Mouse (Mus musculus) effector memory CD4-positive, alpha-beta T cell, adult 7 months (primary cell): Measurements from ENCODE around the gene Adm. TPM values are rescaled to one million over a fixed set of nuclear protein-coding genes. Genes with fewer than 3 reads are reported as not detected.

Source experiments
- polyA plus RNA-seq: library from polyadenylated mRNA; unstranded; fragments of 100-300 nt; shearing (Covaris generic); gene quantifications from one replicate; pipeline ENCODE4 v1.2.1, GENCODE M21; 2017

Gene Adm
- not detected for polyA plus RNA-seq

DNA sequence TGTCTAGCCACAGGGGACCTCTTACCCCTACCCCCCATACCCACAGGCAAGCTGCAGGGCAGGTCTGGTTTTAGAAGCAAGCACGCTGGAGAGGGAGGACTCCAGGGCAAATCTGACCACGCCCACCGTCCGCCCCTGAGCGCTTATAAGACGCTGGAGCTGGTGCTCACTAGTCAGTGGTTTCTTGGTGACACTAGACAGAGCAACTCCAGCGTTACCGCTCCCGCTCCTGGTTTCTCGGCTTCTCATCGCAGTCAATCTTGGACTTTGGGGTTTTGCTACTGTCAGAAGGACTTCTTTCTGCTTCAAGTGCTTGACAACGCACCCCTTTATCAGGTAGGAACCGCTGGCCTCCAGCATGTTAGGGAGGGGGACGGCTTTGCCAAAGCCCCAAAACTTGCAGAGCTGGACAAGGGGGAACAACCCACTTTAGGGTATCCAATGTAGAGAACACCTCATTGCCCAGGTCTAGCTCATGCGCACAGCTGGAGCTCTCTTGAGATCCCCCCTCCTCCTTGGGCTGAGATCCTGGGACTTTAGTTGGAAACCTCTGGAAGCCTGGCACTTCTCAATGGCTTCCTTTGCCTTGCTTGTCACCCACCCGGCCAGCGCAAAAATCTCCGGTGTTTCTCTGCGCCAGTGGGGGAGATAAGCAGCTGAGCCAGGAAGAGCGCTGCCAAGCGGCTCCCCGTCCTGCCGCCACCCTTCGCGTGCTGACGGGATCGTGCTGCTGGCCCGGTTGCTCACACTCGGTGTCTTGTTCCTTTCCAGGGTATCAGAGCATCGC, at the start of gene Adm:
TSS of gene Adm (plus strand) at position 176 of the 787 bp plus-strand sequence.

DNA sequence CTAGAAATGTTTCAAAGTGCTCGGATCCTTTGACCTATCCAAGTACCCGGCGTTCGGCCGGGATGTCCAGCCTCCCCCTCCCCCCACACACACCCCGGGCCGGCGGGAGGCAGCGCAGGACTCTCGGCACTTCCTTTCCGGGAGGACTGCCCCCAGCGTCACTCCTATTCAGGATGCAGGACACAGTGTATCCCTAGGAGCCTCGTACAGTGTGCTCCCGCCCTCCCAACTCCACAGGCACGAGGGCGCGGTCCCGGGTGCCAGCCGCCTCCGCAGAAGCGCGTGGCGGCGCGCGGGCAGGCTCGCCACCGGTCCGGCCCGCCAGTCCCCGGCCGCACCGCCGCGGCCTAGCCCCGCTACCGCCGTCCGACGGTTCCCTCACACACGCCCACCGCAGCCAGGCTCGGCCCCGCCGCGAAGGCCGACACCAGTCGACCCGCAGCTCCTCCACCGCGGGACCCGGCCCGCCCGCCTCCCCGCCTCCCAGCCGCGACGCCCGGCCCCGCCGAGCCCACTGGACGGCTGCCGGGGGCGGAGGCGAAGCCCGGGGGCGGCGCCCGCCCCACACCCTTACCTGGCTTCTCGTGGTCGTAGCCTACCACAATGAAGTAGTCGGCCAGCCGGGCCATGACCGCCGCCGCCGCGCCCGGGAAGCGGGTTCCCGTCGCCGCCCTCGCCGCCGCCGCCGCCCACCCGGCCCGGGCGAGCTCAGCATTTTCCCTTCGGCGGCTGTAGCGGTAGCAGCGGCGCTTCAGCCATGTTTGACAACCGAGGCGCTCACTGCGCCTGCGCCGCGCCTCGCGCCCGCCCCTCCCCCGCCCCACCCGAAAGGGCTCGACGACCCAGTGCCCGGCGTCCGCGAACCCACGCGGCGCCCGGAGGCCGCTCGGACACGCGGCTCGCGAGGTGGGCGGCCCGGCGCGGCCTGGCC, 13.1 kb upstream of the Adm start, which contains the start of gene Sbf2:
TSS of gene Sbf2 (minus strand) at position 790 of the 931 bp plus-strand sequence.

Other genes with a start within 250 kb of the Adm start
- 4.7 TPM for gene Sbf2, start 12.7 kb upstream of the Adm start, polyA plus RNA-seq
- 1.5 TPM for gene Ampd3, start 140.5 kb downstream of the Adm start, polyA plus RNA-seq
- 13.0 TPM for gene Rnf141, start 216.8 kb downstream of the Adm start, polyA plus RNA-seq
- gene Lyve1, start 235.6 kb downstream of the Adm start, polyA plus RNA-seq, result not detected